Mouse (Mus musculus): Measurements from ENCODE around the gene Cep55. TPM values are rescaled to one million over a fixed set of nuclear protein-coding genes. Genes with fewer than 3 reads are reported as not detected.

Cep55 gene
- 4.6 and 6.8 TPM in 2 replicates for polyA plus RNA-seq (2014; fragmentation: Nextera tagmentation; extraction: Ambion mirVana)

GRCm38 (mm10) chr19:38054720-38055192 is at the start of gene Cep55:
Gene Cep55, plus strand, starts transcription at chr19:38055011.
- H3K9ac ChIP-seq = peak within 1 kb of the TSS; percentile 59
- 0 out of 2 replicates have a peak, but pooled peaks cover 2% of the 10 kb centered on the region for H3K4me1 ChIP-seq (replicated peaks; ENCODE audit: control insufficient read depth, insufficient read depth, low read length)
- 0 out of 2 replicates have a peak within 1 kb of the TSS, but pooled peaks have one; percentile 18 for H3K27ac ChIP-seq
- H3K36me3 ChIP-seq (replicated peaks; ENCODE audit: control insufficient read depth, insufficient read depth) = no peaks in the 10 kb centered on the region
- H3K9me3 ChIP-seq (ENCODE audit: control insufficient read depth, low read length) = no peaks in the 10 kb centered on the region
- peak; percentile 96 for DNase-seq (ENCODE audit: low spot score)
- H3K4me2 ChIP-seq (replicated peaks) = peak within 1 kb of the TSS; percentile 94
- under 1% methylated on average over 35 of the region's 36 CpGs for WGBS
- ATAC-seq (ENCODE audit: low FRiP score) = peak; percentile 98
- H3K4me3 ChIP-seq (replicated peaks; ENCODE audit: low read length) = peak within 1 kb of the TSS; percentile 73
- H3K27me3 ChIP-seq (ENCODE audit: control insufficient read depth, insufficient read depth, low read length) = no peaks in the 10 kb centered on the region

- Histone ChIP-seq H3K4me1 (replicated peaks; ENCODE audit: control insufficient read depth, insufficient read depth, low read length) (no peaks in the 10 kb centered on the region), H3K36me3 (replicated peaks; ENCODE audit: control insufficient read depth, insufficient read depth) (no peaks in the 10 kb centered on the region), H3K4me3 (replicated peaks; ENCODE audit: low read length) (no peak overlapping the region), H3K27ac (no peak overlapping the region), H3K9ac (no peak overlapping the region), H3K27me3 (ENCODE audit: control insufficient read depth, insufficient read depth, low read length) (no peaks in the 10 kb centered on the region), H3K9me3 (ENCODE audit: control insufficient read depth, low read length) (no peaks in the 10 kb centered on the region), H3K4me2 (replicated peaks) (no peak overlapping the region)
- WGBS = 85% methylated on average over 1 of the region's 1 CpGs
- no peak for DNase-seq (ENCODE audit: low spot score)
- no peak for ATAC-seq (ENCODE audit: low FRiP score)
Observed at GRCm38 (mm10) chr19:38011379-38011778, 43.4 kb upstream of the Cep55 start.

DNA sequence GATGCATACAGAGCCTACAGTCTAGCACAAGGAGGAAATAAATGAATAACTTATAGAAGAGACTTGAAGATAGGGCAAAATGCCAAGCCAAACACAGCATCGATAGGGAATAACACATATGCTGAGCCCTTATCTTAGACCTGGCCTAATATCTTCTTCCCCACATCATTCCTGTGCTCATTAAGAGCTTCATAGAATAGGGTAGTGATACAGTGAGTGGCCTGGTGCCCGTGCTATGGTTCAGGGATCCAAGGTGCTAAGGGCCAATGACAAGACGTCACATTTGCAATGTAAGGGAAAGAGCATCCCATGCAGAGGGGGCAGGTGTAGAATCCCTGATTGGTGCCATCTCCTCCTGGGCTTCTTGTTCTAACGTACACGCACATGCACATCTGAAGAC is 40.4 kb upstream of the Cep55 start:
- Histone ChIP-seq H3K9ac (no peak overlapping the region), H3K27me3 (ENCODE audit: control insufficient read depth, insufficient read depth, low read length) (no peaks in the 10 kb centered on the region), H3K9me3 (ENCODE audit: control insufficient read depth, low read length) (no peaks in the 10 kb centered on the region), H3K4me2 (replicated peaks) (no peak overlapping the region), H3K36me3 (replicated peaks; ENCODE audit: control insufficient read depth, insufficient read depth) (no peaks in the 10 kb centered on the region), H3K4me3 (replicated peaks; ENCODE audit: low read length) (no peak overlapping the region), H3K4me1 (replicated peaks; ENCODE audit: control insufficient read depth, insufficient read depth, low read length) (no peaks in the 10 kb centered on the region), H3K27ac (no peak overlapping the region)
- ATAC-seq (ENCODE audit: low FRiP score) (no peak), DNase-seq (ENCODE audit: low spot score) (no peak)
- 92% methylated on average over 5 of the region's 5 CpGs for WGBS

DNA sequence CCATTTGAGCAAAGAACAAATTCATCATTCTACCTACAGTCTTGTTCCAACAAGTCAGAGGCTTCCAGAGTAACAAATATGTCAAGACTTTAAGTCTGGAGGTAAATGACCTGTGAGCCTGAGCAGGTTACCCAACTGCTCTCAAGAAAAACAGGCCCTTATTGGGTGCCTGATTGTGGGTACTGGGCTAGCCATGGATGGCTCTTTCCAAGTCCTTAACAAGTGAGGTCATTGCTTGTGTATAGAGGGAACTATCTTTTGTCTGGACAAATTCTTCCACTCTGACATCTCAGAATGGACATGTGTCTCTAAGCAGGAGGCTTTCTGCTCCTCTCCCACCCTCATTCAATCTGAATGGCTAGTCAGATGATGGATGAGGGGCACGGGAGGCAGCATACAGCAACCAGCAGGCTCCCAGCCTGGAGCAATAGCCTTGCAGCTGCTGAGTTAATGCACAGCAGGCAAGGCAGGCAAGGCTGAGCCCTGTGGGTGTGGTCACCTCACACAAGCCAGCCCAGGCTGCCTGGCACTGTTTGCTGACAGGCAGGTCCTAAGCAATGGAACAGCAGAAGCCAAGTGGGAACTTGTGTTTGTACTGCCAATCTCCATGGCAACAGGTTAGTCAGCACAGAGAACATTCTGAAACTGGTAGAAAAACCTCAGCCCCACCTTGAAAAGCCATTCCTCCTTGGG is 39.5 kb upstream of the Cep55 start:
- Histone ChIP-seq H3K9me3 (ENCODE audit: control insufficient read depth, low read length) (no peaks in the 10 kb centered on the region), H3K27ac (no peak overlapping the region), H3K27me3 (ENCODE audit: control insufficient read depth, insufficient read depth, low read length) (no peaks in the 10 kb centered on the region), H3K9ac (no peak overlapping the region), H3K4me1 (replicated peaks; ENCODE audit: control insufficient read depth, insufficient read depth, low read length) (no peaks in the 10 kb centered on the region), H3K4me3 (replicated peaks; ENCODE audit: low read length) (no peak overlapping the region), H3K4me2 (replicated peaks) (no peak overlapping the region), H3K36me3 (replicated peaks; ENCODE audit: control insufficient read depth, insufficient read depth) (no peaks in the 10 kb centered on the region)
- peak; percentile 50 for DNase-seq (ENCODE audit: low spot score)
- peak; percentile 83; the same call in 1 of the 2 replicates for ATAC-seq (ENCODE audit: low FRiP score)
- WGBS = 4% methylated on average over 1 of the region's 1 CpGs

DNA sequence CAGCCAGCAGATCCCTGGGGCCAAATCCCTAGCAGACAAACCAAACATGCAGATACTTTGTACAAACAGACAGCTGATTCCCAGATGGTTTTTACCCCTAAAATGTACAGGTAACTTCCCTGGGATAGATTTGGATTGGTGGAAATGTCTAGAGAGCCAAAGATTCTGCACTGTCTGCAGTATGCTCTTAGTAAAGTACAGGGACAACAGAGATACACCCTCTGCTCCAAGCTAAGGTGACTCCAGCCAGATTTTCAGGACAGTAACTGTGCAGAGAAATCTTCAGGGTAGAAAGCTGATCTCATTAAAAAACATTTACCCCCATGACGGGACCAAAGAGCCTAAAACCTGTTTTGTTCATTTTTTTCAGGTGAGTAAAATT is 38.9 kb upstream of the Cep55 start:
- H3K36me3 ChIP-seq (replicated peaks; ENCODE audit: control insufficient read depth, insufficient read depth) = no peaks in the 10 kb centered on the region
- WGBS = 59% methylated on average over 1 of the region's 1 CpGs
- no peak overlapping the region for H3K4me2 ChIP-seq (replicated peaks)
- H3K27me3 ChIP-seq (ENCODE audit: control insufficient read depth, insufficient read depth, low read length) = no peaks in the 10 kb centered on the region
- ATAC-seq (ENCODE audit: low FRiP score) (no peak), DNase-seq (ENCODE audit: low spot score) (no peak)
- H3K9ac ChIP-seq = no peak overlapping the region
- H3K27ac ChIP-seq = no peak overlapping the region
- no peaks in the 10 kb centered on the region for H3K9me3 ChIP-seq (ENCODE audit: control insufficient read depth, low read length)
- H3K4me3 ChIP-seq (replicated peaks; ENCODE audit: low read length) = no peak overlapping the region
- no peaks in the 10 kb centered on the region for H3K4me1 ChIP-seq (replicated peaks; ENCODE audit: control insufficient read depth, insufficient read depth, low read length)

DNA sequence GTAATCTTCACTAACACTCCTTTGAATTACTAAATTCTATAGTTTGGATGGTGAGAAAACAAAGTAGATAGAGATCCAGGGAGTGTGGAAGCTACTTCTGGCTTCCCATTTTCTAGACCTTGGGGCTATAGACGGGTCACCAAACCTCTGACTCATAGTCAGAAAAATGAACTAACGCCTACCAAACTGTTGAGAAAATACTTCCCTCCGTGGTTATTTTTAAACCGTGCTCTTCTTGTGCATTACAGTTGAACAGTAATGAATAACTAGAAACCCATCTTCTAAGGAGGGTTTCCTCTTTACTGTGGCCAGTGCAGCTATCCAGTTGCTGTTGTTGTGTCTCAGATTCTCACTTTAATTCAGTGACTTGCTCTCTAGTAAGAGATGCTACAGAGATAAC is 32.1 kb upstream of the Cep55 start:
- Histone ChIP-seq H3K27me3 (ENCODE audit: control insufficient read depth, insufficient read depth, low read length) (no peaks in the 10 kb centered on the region), H3K9ac (no peak overlapping the region), H3K4me1 (replicated peaks; ENCODE audit: control insufficient read depth, insufficient read depth, low read length) (no peaks in the 10 kb centered on the region), H3K36me3 (replicated peaks; ENCODE audit: control insufficient read depth, insufficient read depth) (no peaks in the 10 kb centered on the region), H3K27ac (no peak overlapping the region), H3K4me3 (replicated peaks; ENCODE audit: low read length) (no peak overlapping the region), H3K9me3 (ENCODE audit: control insufficient read depth, low read length) (no peaks in the 10 kb centered on the region), H3K4me2 (replicated peaks) (no peak overlapping the region)
- WGBS = 83% methylated on average over 4 of the region's 4 CpGs
- ATAC-seq (ENCODE audit: low FRiP score) (no peak), DNase-seq (ENCODE audit: low spot score) (no peak)

- H3K36me3 ChIP-seq (replicated peaks; ENCODE audit: control insufficient read depth, insufficient read depth) = no peaks in the 10 kb centered on the region
Observed at GRCm38 (mm10) chr19:38023603-38024002, 31.2 kb upstream of the Cep55 start.

GRCm38 (mm10) chr19:38025254-38026041 is 29.4 kb upstream of the Cep55 start:
- no peaks in the 10 kb centered on the region for H3K36me3 ChIP-seq (replicated peaks; ENCODE audit: control insufficient read depth, insufficient read depth)
- H3K9ac ChIP-seq = no peak overlapping the region
- no peaks in the 10 kb centered on the region for H3K9me3 ChIP-seq (ENCODE audit: control insufficient read depth, low read length)
- H3K4me1 ChIP-seq (replicated peaks; ENCODE audit: control insufficient read depth, insufficient read depth, low read length) = no peaks in the 10 kb centered on the region
- WGBS = 38% methylated on average over 8 of the region's 9 CpGs
- H3K4me2 ChIP-seq (replicated peaks) = no peak overlapping the region
- DNase-seq (ENCODE audit: low spot score) = no peak
- H3K27me3 ChIP-seq (ENCODE audit: control insufficient read depth, insufficient read depth, low read length) = no peaks in the 10 kb centered on the region
- ATAC-seq (ENCODE audit: low FRiP score) = no peak
- no peak overlapping the region for H3K27ac ChIP-seq
- no peak overlapping the region for H3K4me3 ChIP-seq (replicated peaks; ENCODE audit: low read length)

More at GRCm38 (mm10) chr19:38023603-38024002, 31.2 kb upstream of the Cep55 start:
- Histone ChIP-seq H3K27me3 (ENCODE audit: control insufficient read depth, insufficient read depth, low read length) (no peaks in the 10 kb centered on the region), H3K4me3 (replicated peaks; ENCODE audit: low read length) (no peak overlapping the region), H3K27ac (no peak overlapping the region), H3K9me3 (ENCODE audit: control insufficient read depth, low read length) (no peaks in the 10 kb centered on the region), H3K4me2 (replicated peaks) (no peak overlapping the region), H3K4me1 (replicated peaks; ENCODE audit: control insufficient read depth, insufficient read depth, low read length) (no peaks in the 10 kb centered on the region), H3K9ac (no peak overlapping the region)
- 49% methylated on average over 4 of the region's 4 CpGs for WGBS
- no peak for ATAC-seq (ENCODE audit: low FRiP score)
- DNase-seq (ENCODE audit: low spot score) = no peak

DNA sequence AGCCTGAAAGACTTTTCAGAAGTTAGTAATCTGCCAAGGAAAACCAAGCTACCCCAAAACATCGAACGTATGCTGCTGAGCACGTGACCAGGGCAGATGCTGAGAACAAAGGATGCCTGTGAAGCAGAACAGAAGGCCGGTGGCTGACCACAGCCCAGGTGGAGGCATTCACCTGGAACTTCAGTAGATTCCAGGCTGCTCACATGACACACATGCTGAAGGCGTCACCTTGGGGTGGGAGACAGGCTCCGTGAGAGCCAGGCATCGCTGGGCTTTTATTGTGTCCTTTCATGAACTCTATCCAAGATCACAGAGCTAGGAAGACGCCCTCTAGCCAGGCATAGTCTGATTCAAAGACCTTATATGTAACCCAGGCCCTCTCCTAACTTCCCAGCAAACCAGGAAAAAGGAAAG is 28.6 kb upstream of the Cep55 start:
- DNase-seq (ENCODE audit: low spot score) = no peak
- no peaks in the 10 kb centered on the region for H3K9me3 ChIP-seq (ENCODE audit: control insufficient read depth, low read length)

More for the DNA sequence above, 28.6 kb upstream of the Cep55 start:
- Histone ChIP-seq H3K4me3 (replicated peaks; ENCODE audit: low read length) (no peak overlapping the region), H3K36me3 (replicated peaks; ENCODE audit: control insufficient read depth, insufficient read depth) (no peaks in the 10 kb centered on the region), H3K27me3 (ENCODE audit: control insufficient read depth, insufficient read depth, low read length) (no peaks in the 10 kb centered on the region), H3K4me1 (replicated peaks; ENCODE audit: control insufficient read depth, insufficient read depth, low read length) (no peaks in the 10 kb centered on the region), H3K9ac (no peak overlapping the region), H3K4me2 (replicated peaks) (no peak overlapping the region), H3K27ac (no peak overlapping the region)
- 69% methylated on average over 8 of the region's 8 CpGs for WGBS
- ATAC-seq (ENCODE audit: low FRiP score) = no peak
